Mouse (Mus musculus) neutrophil, adult 5-6 weeks (primary cell): ENCODE data around the gene Vmn1r37. TPM values are rescaled to one million over a fixed set of nuclear protein-coding genes. Genes with fewer than 3 reads are reported as not detected.
"Not testable (repeated sequence)": the region's sequence is repeated elsewhere in the genome, so short reads cannot be mapped to it uniquely, and the experiment has no call there.

ENCODE experiments used
- ATAC-seq: fragments of 151-379, 151-347 bp; 2 replicates; pipeline ENCODE4 v1.8.0; 2017; ENCODE audit warnings: mild to moderate bottlenecking, moderate TSS enrichment; ENCODE audit not compliant: insufficient number of reproducible peaks, poor library complexity, low FRiP score, severe bottlenecking; ENCODE audit errors: extremely low read depth
- total RNA-seq: library from RNA; stranded (forward); fragments of 200-1000 nt; gene quantifications from 2 replicates; pipeline ENCODE4 v1.2.3, GENCODE M21; 2017

Gene Vmn1r37
- not detected in 2 replicates for total RNA-seq

GRCm38 (mm10) chr6:66729082-66729481 lies at the start of gene Vmn1r37:
Gene Vmn1r37 (plus strand): TSS chr6:66729382.
- not testable (repeated sequence) for ATAC-seq

- ATAC-seq: no peak
Observed at GRCm38 (mm10) chr6:66685806-66686205, 43.4 kb upstream of the Vmn1r37 start, which contains the start of gene Vmn1r35. Gene Vmn1r35 (minus strand): TSS chr6:66685906.

DNA sequence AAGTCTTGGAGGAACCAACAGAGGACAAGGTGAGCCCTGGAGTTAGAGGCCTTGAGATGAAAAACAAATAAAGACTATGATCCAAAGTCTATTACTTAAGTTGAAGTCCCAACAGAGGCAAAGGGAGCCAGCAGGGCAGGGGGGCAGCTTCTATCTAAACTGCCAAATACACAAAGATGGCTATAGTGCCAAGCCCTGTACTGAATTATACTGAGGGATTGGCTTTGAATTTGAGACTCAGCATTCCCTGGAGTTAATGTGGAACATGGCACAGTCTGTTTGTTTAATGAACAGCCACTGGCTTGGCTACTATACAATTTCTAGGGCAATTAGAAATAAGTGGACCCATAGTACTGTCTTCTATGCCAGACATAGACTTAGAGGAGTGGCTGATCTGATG lies 20.3 kb upstream of the Vmn1r37 start:
- ATAC-seq: no peak

GRCm38 (mm10) chr6:66713854-66714253 lies 15.3 kb upstream of the Vmn1r37 start:
- no peak for ATAC-seq

- ATAC-seq: not testable (repeated sequence)
Observed at GRCm38 (mm10) chr6:66719068-66719467, 10.1 kb upstream of the Vmn1r37 start, which contains the start of gene Vmn1r36. Gene Vmn1r36 (minus strand): TSS chr6:66719168.

- not testable (repeated sequence) for ATAC-seq
Observed at GRCm38 (mm10) chr6:66782527-66782926, 53.3 kb downstream of the Vmn1r37 start, which contains the start of gene Vmn1r38. Gene Vmn1r38 (minus strand): TSS chr6:66782627.

Other genes starting within 250 kb of the Vmn1r37 start
- gene Mad2l1, start 194.0 kb upstream of the Vmn1r37 start, total RNA-seq: 7.0 and 14.5 TPM in 2 replicates
- not detected in 2 replicates for gene Vmn1r32, start 169.3 kb upstream of the Vmn1r37 start, total RNA-seq
- gene Vmn1r33, start 111.1 kb upstream of the Vmn1r37 start, total RNA-seq: 0.23 TPM in 1 of 2 replicates, not detected in the other
- not detected in 2 replicates for gene Vmn1r34, start 85.5 kb upstream of the Vmn1r37 start, total RNA-seq
- not detected in 2 replicates for gene Vmn1r35, start 43.5 kb upstream of the Vmn1r37 start, total RNA-seq
- not detected in 2 replicates for gene Vmn1r36, start 10.2 kb upstream of the Vmn1r37 start, total RNA-seq
- gene Vmn1r38, start 53.2 kb downstream of the Vmn1r37 start, total RNA-seq: not detected in 2 replicates
- gene Vmn1r39, start 81.2 kb downstream of the Vmn1r37 start, total RNA-seq: not detected in 2 replicates
- 30.7 and 49.5 TPM in 2 replicates for gene Gng12, start 167.0 kb downstream of the Vmn1r37 start, total RNA-seq